Mouse (Mus musculus) kidney, postnatal 0 days (tissue): ENCODE data around the gene Ugt1a2. TPM values are rescaled to one million over a fixed set of nuclear protein-coding genes. Genes with fewer than 3 reads are reported as not detected.

Experiments used
- ATAC-seq: fragments of 200-750 bp; cut with Nextera tagmentation; replicated peaks from 2 replicates; pipeline ENCODE4 v1.8.0; 2017; ENCODE audit warnings: low read depth, moderate number of reproducible peaks, moderate TSS enrichment, moderate library complexity; ENCODE audit not compliant: low FRiP score
- DNase-seq: peaks from one replicate; pipeline ENCODE4 v3.0.0-alpha.2; 2016; ENCODE audit warnings: low spot score
- H3K27ac ChIP-seq: fragments of 300-500 bp; sonication (generic); 2 replicates; pipeline ENCODE4 v1.5.1; 2014; ENCODE audit warnings: mild to moderate bottlenecking
- H3K27me3 ChIP-seq: fragments of 300-500 bp; sonication (generic); 2 replicates; pipeline ENCODE4 v1.6.1; 2014; ENCODE audit warnings: low read length, mixed read lengths; ENCODE audit not compliant: insufficient read depth
- H3K36me3 ChIP-seq: fragments of 300-500 bp; sonication (generic); 2 replicates; pipeline ENCODE4 v1.6.1; 2014; ENCODE audit warnings: low read length, mixed read lengths; ENCODE audit not compliant: insufficient read depth
- H3K4me1 ChIP-seq: fragments of 300-500 bp; sonication (generic); replicated peaks from 2 replicates; pipeline ENCODE4 v1.6.1; 2014; ENCODE audit warnings: antibody characterized with exemption, low read length, mixed read lengths; ENCODE audit not compliant: insufficient read depth
- H3K4me2 ChIP-seq: fragments of 300-500 bp; sonication (generic); 2 replicates; pipeline ENCODE4 v1.6.1; 2014; ENCODE audit warnings: mild to moderate bottlenecking, low read length, moderate library complexity, mixed read lengths
- H3K4me3 ChIP-seq: fragments of 300-500 bp; sonication (generic); replicated peaks from 2 replicates; pipeline ENCODE4 v1.5.1; 2014; ENCODE audit warnings: low read depth, low read length
- H3K9ac ChIP-seq: fragments of 300-500 bp; sonication (generic); 2 replicates; pipeline ENCODE4 v1.6.1; 2014; ENCODE audit warnings: low read depth, low read length
- H3K9me3 ChIP-seq: fragments of 300-500 bp; sonication (generic); replicated peaks from 2 replicates; pipeline ENCODE4 v1.6.1; 2016; ENCODE audit warnings: low read length, inconsistent platforms, mixed read lengths
- CTCF ChIP-seq: IDR thresholded peaks from 2 replicates; pipeline ENCODE4 v1.5.1; 2016; ENCODE audit warnings: antibody characterized with exemption, low read depth, mild to moderate bottlenecking, moderate library complexity
- WGBS: fragments of 180-500 bp; shearing (Covaris S2); extraction: QIAGEN DNeasy Blood & Tissue Kit; methylation state at CpG from one replicate; pipeline ENCODE4 v1.1.7; 2014; 5-methylcytosine and 5-hydroxymethylcytosine counted together
- polyA plus RNA-seq: library from polyadenylated mRNA; unstranded; fragments of >200 nt; fragmentation: Nextera tagmentation; extraction: Ambion mirVana; gene quantifications from 2 replicates; pipeline ENCODE4 v1.2.1, GENCODE M21; 2015

The Ugt1a2 gene
- polyA plus RNA-seq, 1 experiment from 2014 or later, result 176 TPM

- DNase-seq (peak; percentile 11), ATAC-seq (0 out of 2 replicates have a peak, but pooled peaks have one; percentile 9)
- no peak overlapping the region for H3K9ac ChIP-seq
- H3K9me3 ChIP-seq, result peaks cover 54% of the 10 kb centered on the region
- no peak for TF ChIP-seq CTCF
- no peaks in the 10 kb centered on the region for H3K36me3 ChIP-seq
- H3K4me3 ChIP-seq, result no peak overlapping the region
- H3K27me3 ChIP-seq, result no peaks in the 10 kb centered on the region
- H3K27ac ChIP-seq, result no peak overlapping the region
- WGBS, result 60% methylated on average over 8 of the region's 8 CpGs
- no peak overlapping the region for H3K4me2 ChIP-seq
- no peaks in the 10 kb centered on the region for H3K4me1 ChIP-seq
These were observed 12.1 kb downstream of the Ugt1a2 start for GRCm38 (mm10) chr1:88212341-88213045.

DNA sequence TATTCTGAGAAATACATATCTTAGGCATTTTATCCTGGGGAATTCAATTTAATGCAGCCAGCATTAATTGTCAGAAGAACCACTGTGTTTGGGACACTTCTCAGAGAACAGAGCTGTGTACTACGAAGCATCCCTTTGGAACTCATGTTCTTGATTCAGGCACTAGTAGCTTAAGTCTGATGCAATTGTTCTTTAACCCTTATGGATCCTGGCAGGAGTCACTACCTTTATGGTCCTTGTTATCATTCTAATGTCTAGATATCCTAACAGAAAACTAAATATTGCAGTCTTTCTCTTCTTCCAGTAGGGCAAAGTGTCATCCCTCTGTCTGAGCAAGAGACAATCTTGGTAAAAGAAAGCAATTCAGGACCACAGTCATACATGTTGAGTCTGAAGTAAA lies 12.7 kb downstream of the Ugt1a2 start:
- DNase-seq, result peak; percentile 19

GRCm38 (mm10) chr1:88213766-88214461 lies 13.5 kb downstream of the Ugt1a2 start:
- no peak overlapping the region for H3K9ac ChIP-seq
- no peak overlapping the region for H3K27ac ChIP-seq
- H3K4me2 ChIP-seq, result no peak overlapping the region
- no peaks in the 10 kb centered on the region for H3K4me1 ChIP-seq
- ATAC-seq (peak; percentile 10; the same call in 1 of the 2 replicates), DNase-seq (peak; percentile 3)
- no peak overlapping the region for H3K4me3 ChIP-seq
- no peaks in the 10 kb centered on the region for H3K36me3 ChIP-seq
- no peak for TF ChIP-seq CTCF
- 68% methylated on average over 2 of the region's 2 CpGs for WGBS
- no peaks in the 10 kb centered on the region for H3K27me3 ChIP-seq
- peaks cover 57% of the 10 kb centered on the region for H3K9me3 ChIP-seq

More for the DNA sequence above, 12.7 kb downstream of the Ugt1a2 start:
- ATAC-seq, result no peak
- WGBS, result 77% methylated on average over 1 of the region's 1 CpGs
- Histone ChIP-seq H3K36me3 (no peaks in the 10 kb centered on the region), H3K9me3 (peaks cover 57% of the 10 kb centered on the region), H3K9ac (no peak overlapping the region), H3K27me3 (no peaks in the 10 kb centered on the region), H3K27ac (no peak overlapping the region), H3K4me1 (no peaks in the 10 kb centered on the region), H3K4me2 (no peak overlapping the region), H3K4me3 (no peak overlapping the region)
- no peak for TF ChIP-seq CTCF

GRCm38 (mm10) chr1:88214462-88214952 lies 14.1 kb downstream of the Ugt1a2 start:
- no peak overlapping the region for H3K4me3 ChIP-seq
- peaks cover 57% of the 10 kb centered on the region for H3K9me3 ChIP-seq
- WGBS, result 77% methylated on average over 2 of the region's 2 CpGs
- H3K4me1 ChIP-seq, result no peaks in the 10 kb centered on the region
- H3K36me3 ChIP-seq, result no peaks in the 10 kb centered on the region
- H3K4me2 ChIP-seq, result no peak overlapping the region
- H3K27ac ChIP-seq, result no peak overlapping the region
- no peak for TF ChIP-seq CTCF
- H3K27me3 ChIP-seq, result no peaks in the 10 kb centered on the region
- ATAC-seq, result no peak
- no peak overlapping the region for H3K9ac ChIP-seq
- DNase-seq, result peak; percentile 1

- Histone ChIP-seq H3K4me1 (no peaks in the 10 kb centered on the region), H3K27me3 (no peaks in the 10 kb centered on the region), H3K4me3 (no peak overlapping the region), H3K27ac (no peak overlapping the region), H3K4me2 (no peak overlapping the region), H3K9me3 (peaks cover 57% of the 10 kb centered on the region), H3K9ac (no peak overlapping the region), H3K36me3 (no peaks in the 10 kb centered on the region)
- WGBS, result 70% methylated on average over 10 of the region's 10 CpGs
- no peak for TF ChIP-seq CTCF
- ATAC-seq, result no peak
- DNase-seq, result peak; percentile 15
These were observed 15.3 kb downstream of the Ugt1a2 start for GRCm38 (mm10) chr1:88215466-88216380.

DNA sequence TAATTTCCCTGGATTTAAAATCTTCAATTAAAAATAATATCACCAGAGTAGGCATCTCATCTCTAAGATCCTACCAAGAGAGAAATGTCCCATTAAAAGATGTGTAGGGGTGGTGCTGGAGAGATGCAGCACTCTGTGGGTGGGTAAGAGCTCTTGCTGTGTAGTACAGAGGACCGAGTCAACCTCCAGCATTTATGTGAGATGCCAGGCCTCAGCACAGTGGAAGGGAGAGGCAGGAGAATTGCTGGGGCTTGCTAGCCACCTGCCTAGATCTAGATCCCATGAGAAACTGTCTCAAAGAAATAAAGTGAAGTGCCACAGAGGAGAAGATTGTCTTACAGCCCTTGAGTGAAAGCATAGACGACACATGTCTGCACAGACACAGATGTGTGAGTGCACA lies 16.1 kb downstream of the Ugt1a2 start:
- no peak overlapping the region for H3K4me3 ChIP-seq
- DNase-seq, result peak; percentile 3
- H3K27ac ChIP-seq, result no peak overlapping the region
- no peaks in the 10 kb centered on the region for H3K36me3 ChIP-seq
- H3K27me3 ChIP-seq, result no peaks in the 10 kb centered on the region
- no peaks in the 10 kb centered on the region for H3K4me1 ChIP-seq
- no peak overlapping the region for H3K9ac ChIP-seq
- WGBS, result 59% methylated on average over 2 of the region's 2 CpGs
- H3K9me3 ChIP-seq, result peaks cover 54% of the 10 kb centered on the region
- ATAC-seq, result no peak
- H3K4me2 ChIP-seq, result no peak overlapping the region
- no peak for TF ChIP-seq CTCF
